Mouse (Mus musculus) hindbrain, embryonic 14.5 days (tissue): Measurements from ENCODE around the gene Usp48. TPM values are rescaled to one million over a fixed set of nuclear protein-coding genes. Genes with fewer than 3 reads are reported as not detected.

Experiments
- ATAC-seq: fragments of 200-750 bp; cut with Nextera tagmentation; 2 replicates; pipeline ENCODE4 v1.8.0; 2017; ENCODE audit warnings: moderate number of reproducible peaks, mild to moderate bottlenecking, moderate TSS enrichment, moderate library complexity; ENCODE audit not compliant: low FRiP score
- DNase-seq: peaks from one replicate; pipeline ENCODE4 v3.0.0-alpha.2; 2015; ENCODE audit warnings: low spot score
- H3K27ac ChIP-seq: fragments of 300-500 bp; sonication (generic); 2 replicates; pipeline ENCODE4 v1.5.1; 2014; ENCODE audit warnings: mild to moderate bottlenecking, moderate library complexity
- H3K27me3 ChIP-seq: fragments of 300-500 bp; sonication (generic); 2 replicates; pipeline ENCODE4 v1.6.1; 2014; ENCODE audit warnings: mild to moderate bottlenecking, low read length, mixed read lengths; ENCODE audit not compliant: control insufficient read depth, insufficient read depth
- H3K36me3 ChIP-seq: fragments of 300-500 bp; sonication (generic); replicated peaks from 2 replicates; pipeline ENCODE4 v1.6.1; 2014; ENCODE audit not compliant: control insufficient read depth, insufficient read depth
- H3K4me1 ChIP-seq: fragments of 300-500 bp; sonication (generic); replicated peaks from 2 replicates; pipeline ENCODE4 v1.6.1; 2014; ENCODE audit warnings: antibody characterized with exemption, low read length, mixed read lengths; ENCODE audit not compliant: control insufficient read depth, insufficient read depth
- H3K4me2 ChIP-seq: fragments of 300-500 bp; sonication (generic); replicated peaks from 2 replicates; pipeline ENCODE4 v1.6.1; 2014; ENCODE audit warnings: mild to moderate bottlenecking, moderate library complexity
- H3K4me3 ChIP-seq: fragments of 300-500 bp; sonication (generic); replicated peaks from 2 replicates; pipeline ENCODE4 v1.5.1; 2014; ENCODE audit warnings: mild to moderate bottlenecking, low read length
- H3K9ac ChIP-seq: fragments of 300-500 bp; sonication (generic); 2 replicates; pipeline ENCODE4 v1.6.1; 2014
- H3K9me3 ChIP-seq: fragments of 300-500 bp; sonication (generic); 2 replicates; pipeline ENCODE4 v1.6.1; 2016; ENCODE audit warnings: low read length; ENCODE audit not compliant: control insufficient read depth
- WGBS: fragments of 180-500 bp; shearing (Covaris S2); extraction: QIAGEN DNeasy Blood & Tissue Kit; methylation state at CpG from one replicate; pipeline ENCODE4 v1.1.7; 2014; 5-methylcytosine and 5-hydroxymethylcytosine counted together
- polyA plus RNA-seq: library from polyadenylated mRNA; unstranded; fragments of >200 nt; fragmentation: Nextera tagmentation; extraction: Ambion mirVana; gene quantifications from 2 replicates; pipeline ENCODE4 v1.2.1, GENCODE M21; 2014

Usp48 gene
- polyA plus RNA-seq, 1 experiment from 2014 or later: 70.9 TPM

GRCm38 (mm10) chr4:137684830-137685343 is 91.3 kb downstream of the Usp48 start:
- peaks cover 29% of the 10 kb centered on the region for H3K4me1 ChIP-seq
- H3K4me3 ChIP-seq: no peak overlapping the region
- no peak overlapping the region for H3K27ac ChIP-seq
- H3K4me2 ChIP-seq: no peak overlapping the region
- no peak for ATAC-seq
- 43% methylated on average over 9 of the region's 9 CpGs for WGBS
- no peak overlapping the region for H3K9ac ChIP-seq
- no peaks in the 10 kb centered on the region for H3K36me3 ChIP-seq
- no peak for DNase-seq
- H3K9me3 ChIP-seq: no peaks in the 10 kb centered on the region
- H3K27me3 ChIP-seq: 0 out of 2 replicates have a peak, but pooled peaks cover 4% of the 10 kb centered on the region

GRCm38 (mm10) chr4:137686303-137686702 is 92.7 kb downstream of the Usp48 start:
- Histone ChIP-seq H3K4me2 (no peak overlapping the region), H3K27ac (no peak overlapping the region), H3K9ac (no peak overlapping the region), H3K27me3 (no peaks in the 10 kb centered on the region), H3K4me3 (no peak overlapping the region), H3K9me3 (no peaks in the 10 kb centered on the region), H3K36me3 (no peaks in the 10 kb centered on the region), H3K4me1 (peaks cover 19% of the 10 kb centered on the region)
- no peak for ATAC-seq
- 35% methylated on average over 5 of the region's 5 CpGs for WGBS
- no peak for DNase-seq

GRCm38 (mm10) chr4:137687234-137687825 is 93.8 kb downstream of the Usp48 start:
- Histone ChIP-seq H3K9ac (no peak overlapping the region), H3K4me3 (no peak overlapping the region), H3K27ac (no peak overlapping the region), H3K27me3 (no peaks in the 10 kb centered on the region), H3K36me3 (no peaks in the 10 kb centered on the region), H3K9me3 (no peaks in the 10 kb centered on the region), H3K4me2 (no peak overlapping the region), H3K4me1 (peaks cover 12% of the 10 kb centered on the region; the same call in 1 of the 2 replicates)
- 81% methylated on average over 14 of the region's 14 CpGs for WGBS
- DNase-seq (no peak), ATAC-seq (no peak)

- H3K27ac ChIP-seq: no peak overlapping the region
Measured at GRCm38 (mm10) chr4:137692107-137692902, 98.8 kb downstream of the Usp48 start.

GRCm38 (mm10) chr4:137695300-137695699 is 101.7 kb downstream of the Usp48 start:
- ATAC-seq (no peak), DNase-seq (no peak)
- H3K4me3 ChIP-seq: no peak overlapping the region
- peak overlapping the region; percentile 35; the same call in 1 of the 2 replicates for H3K27ac ChIP-seq
- 80% methylated on average over 8 of the region's 8 CpGs for WGBS
- H3K4me1 ChIP-seq: peaks cover 2% of the 10 kb centered on the region; the same call in 1 of the 2 replicates
- no peaks in the 10 kb centered on the region for H3K9me3 ChIP-seq
- no peaks in the 10 kb centered on the region for H3K36me3 ChIP-seq
- no peak overlapping the region for H3K9ac ChIP-seq
- no peaks in the 10 kb centered on the region for H3K27me3 ChIP-seq
- H3K4me2 ChIP-seq: no peak overlapping the region

More at GRCm38 (mm10) chr4:137692107-137692902, 98.8 kb downstream of the Usp48 start:
- Histone ChIP-seq H3K36me3 (no peaks in the 10 kb centered on the region), H3K4me1 (no peaks in the 10 kb centered on the region), H3K4me3 (no peak overlapping the region), H3K9ac (no peak overlapping the region), H3K4me2 (no peak overlapping the region), H3K9me3 (no peaks in the 10 kb centered on the region), H3K27me3 (no peaks in the 10 kb centered on the region)
- WGBS: 90% methylated on average over 10 of the region's 10 CpGs
- no peak for ATAC-seq
- no peak for DNase-seq

GRCm38 (mm10) chr4:137695900-137696299 is 102.3 kb downstream of the Usp48 start:
- no peak overlapping the region for H3K4me3 ChIP-seq
- H3K4me1 ChIP-seq: peaks cover 2% of the 10 kb centered on the region; the same call in 1 of the 2 replicates
- no peaks in the 10 kb centered on the region for H3K36me3 ChIP-seq
- 27% methylated on average over 4 of the region's 4 CpGs for WGBS
- no peak for ATAC-seq
- H3K27ac ChIP-seq: peak overlapping the region; percentile 35
- no peak overlapping the region for H3K9ac ChIP-seq
- H3K9me3 ChIP-seq: no peaks in the 10 kb centered on the region
- no peak overlapping the region for H3K4me2 ChIP-seq
- no peaks in the 10 kb centered on the region for H3K27me3 ChIP-seq
- DNase-seq: no peak

- H3K27me3 ChIP-seq: no peaks in the 10 kb centered on the region
- H3K4me3 ChIP-seq: no peak overlapping the region
- H3K36me3 ChIP-seq: no peaks in the 10 kb centered on the region
- DNase-seq: no peak
- peaks cover 2% of the 10 kb centered on the region; the same call in 1 of the 2 replicates for H3K4me1 ChIP-seq
- 72% methylated on average over 13 of the region's 13 CpGs for WGBS
- H3K4me2 ChIP-seq: no peak overlapping the region
- H3K9ac ChIP-seq: no peak overlapping the region
- peak; percentile 41; the same call in 1 of the 2 replicates for ATAC-seq
- H3K27ac ChIP-seq: no peak overlapping the region
- H3K9me3 ChIP-seq: no peaks in the 10 kb centered on the region
Measured at GRCm38 (mm10) chr4:137697156-137697885, 103.8 kb downstream of the Usp48 start.

- H3K4me3 ChIP-seq: no peak overlapping the region
- WGBS: 72% methylated on average over 7 of the region's 7 CpGs
- DNase-seq (no peak), ATAC-seq (peak; percentile 29; the same call in 1 of the 2 replicates)
- H3K27ac ChIP-seq: no peak overlapping the region
- H3K9me3 ChIP-seq: no peaks in the 10 kb centered on the region
- H3K27me3 ChIP-seq: no peaks in the 10 kb centered on the region
- no peak overlapping the region for H3K4me2 ChIP-seq
- no peak overlapping the region for H3K9ac ChIP-seq
- no peaks in the 10 kb centered on the region for H3K36me3 ChIP-seq
- H3K4me1 ChIP-seq: peaks cover 2% of the 10 kb centered on the region; the same call in 1 of the 2 replicates
Measured at GRCm38 (mm10) chr4:137698076-137698985, 104.8 kb downstream of the Usp48 start.
